Mouse (Mus musculus) frontal cortex, postnatal 14 days (tissue): ENCODE measurements around the gene Gatad2b.
"Not testable (repeated sequence)": the region's sequence is repeated elsewhere in the genome, so short reads cannot be mapped to it uniquely, and the experiment has no call there.

Source experiments
- DNase-seq, 2 experiments: peaks; one replicate each; pipeline ENCODE4 v3.0.0; 2022; ENCODE audit warnings: low spot score in 2 of 2

Gatad2b gene

GRCm38 (mm10) chr3:90292345-90293275, at the start of gene Gatad2b:
Gene Gatad2b (plus strand): TSS chr3:90293178.
- peak; percentile 98 to 99 for DNase-seq

- DNase-seq = no peak
Observed at GRCm38 (mm10) chr3:90245406-90245805, 47.6 kb upstream of the Gatad2b start.

GRCm38 (mm10) chr3:90247630-90247959, 45.4 kb upstream of the Gatad2b start:
- DNase-seq = no peak

- peak; percentile 89 to 91 for DNase-seq
Observed at GRCm38 (mm10) chr3:90247960-90248745, 44.8 kb upstream of the Gatad2b start, which contains the start of gene Slc39a1. Gene Slc39a1 (plus strand): TSS chr3:90248172.

GRCm38 (mm10) chr3:90248746-90249100, 44.3 kb upstream of the Gatad2b start:
- DNase-seq = no peak

GRCm38 (mm10) chr3:90250791-90251190, 42.2 kb upstream of the Gatad2b start:
- DNase-seq = no peak

GRCm38 (mm10) chr3:90251731-90252226, 41.2 kb upstream of the Gatad2b start:
- DNase-seq = not testable (repeated sequence)

GRCm38 (mm10) chr3:90252659-90253058, 40.3 kb upstream of the Gatad2b start:
- DNase-seq = not testable (repeated sequence)

- DNase-seq = not testable (repeated sequence)
Observed at GRCm38 (mm10) chr3:90253174-90253573, 39.8 kb upstream of the Gatad2b start.

- peak; percentile 94 to 96 for DNase-seq
Observed at GRCm38 (mm10) chr3:90253653-90254418, 39.1 kb upstream of the Gatad2b start, which contains the start of gene Crtc2. Gene Crtc2 (plus strand): TSS chr3:90254163.

- no peak for DNase-seq
Observed at GRCm38 (mm10) chr3:90254419-90255193, 38.4 kb upstream of the Gatad2b start.

GRCm38 (mm10) chr3:90255194-90255565, 37.8 kb upstream of the Gatad2b start:
- DNase-seq = no peak

GRCm38 (mm10) chr3:90255784-90256353, 37.1 kb upstream of the Gatad2b start:
- DNase-seq = no peak

- no peak for DNase-seq
Observed at GRCm38 (mm10) chr3:90256731-90257530, 36.0 kb upstream of the Gatad2b start.

- no peak for DNase-seq
Observed at GRCm38 (mm10) chr3:90258521-90258920, 34.5 kb upstream of the Gatad2b start.

- DNase-seq = no peak
Observed at GRCm38 (mm10) chr3:90263121-90263771, 29.7 kb upstream of the Gatad2b start.

- no peak for DNase-seq
Observed at GRCm38 (mm10) chr3:90264687-90265033, 28.3 kb upstream of the Gatad2b start.

- peak; percentile 77 to 81 for DNase-seq
Observed at GRCm38 (mm10) chr3:90265034-90265931, 27.7 kb upstream of the Gatad2b start, which contains the start of gene Dennd4b. Gene Dennd4b (plus strand): TSS chr3:90265185.
